Mouse (Mus musculus): ENCODE results near the gene Adarb2. TPM values are rescaled to one million over a fixed set of nuclear protein-coding genes. Genes with fewer than 3 reads are reported as not detected.

The Adarb2 gene
- total and polyA plus RNA-seq, 3 experiments: not detected

DNA sequence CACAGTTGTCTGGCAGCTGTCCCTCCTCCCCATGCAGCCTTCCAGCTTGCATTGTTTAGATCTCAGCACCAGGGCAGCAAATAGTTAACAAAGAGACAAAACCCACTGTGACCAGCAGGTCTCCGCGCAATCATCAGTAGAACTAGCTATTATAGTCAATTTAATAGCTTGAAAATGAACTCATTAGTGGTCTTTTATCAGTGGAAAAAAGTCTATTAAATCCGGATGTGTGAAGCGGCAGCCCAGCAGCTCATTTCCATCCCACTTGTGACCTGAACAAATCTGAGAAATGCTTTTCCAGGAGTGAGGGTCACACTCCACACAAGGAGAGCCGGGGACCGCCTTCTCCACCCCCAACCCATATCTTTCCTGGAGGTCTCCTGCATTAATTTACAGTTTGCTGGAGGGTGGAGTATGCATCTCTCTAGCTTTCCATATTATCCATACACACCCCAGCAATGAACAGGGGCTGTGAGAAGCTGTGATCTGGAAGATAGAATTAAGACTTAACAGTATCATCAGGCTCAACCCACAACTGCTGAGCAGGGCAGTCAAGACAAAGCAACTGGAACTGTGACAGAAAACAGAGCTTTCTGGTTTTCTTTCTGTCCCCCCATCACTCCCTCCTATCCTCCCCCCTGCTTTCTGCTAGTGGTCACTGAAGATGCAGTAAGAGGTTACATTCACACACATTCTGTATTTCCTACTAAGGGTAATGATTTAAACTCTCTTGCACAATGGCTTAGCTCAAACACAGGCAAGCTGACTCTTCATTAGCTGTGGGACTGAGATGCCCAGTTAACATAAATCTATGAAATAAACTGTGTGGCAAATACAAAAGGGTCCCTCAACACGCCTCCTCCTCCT is 131.2 kb downstream of the Adarb2 start:
- intact Hi-C loops (cut with DNase I): no loop called here
- Histone ChIP-seq H3K4me1 (ENCODE audit: control insufficient read depth, insufficient read depth, low read length) (no peaks in the 10 kb centered on the region), H3K4me3 (no peak overlapping the region), H3K36me3 (ENCODE audit: control insufficient read depth, insufficient read depth, low read length) (no peaks in the 10 kb centered on the region), H3K27me3 (ENCODE audit: control insufficient read depth, insufficient read depth, low read length) (no peaks in the 10 kb centered on the region), H3K79me2 (replicated peaks; ENCODE audit: control insufficient read depth, insufficient read depth, low read length) (no peaks in the 10 kb centered on the region), H3K27ac (no peak overlapping the region), H3K9ac (ENCODE audit: low read depth, low read length) (no peak overlapping the region)
- TF ChIP-seq CTCF (IDR thresholded peaks at IDR 0.05): no peak
- no peak for DNase-seq
- 47% methylated on average over 7 of the region's 7 CpGs for WGBS

GRCm38 (mm10) chr13:8334580-8334979 is 131.9 kb downstream of the Adarb2 start:
- Histone ChIP-seq H3K4me1 (ENCODE audit: control insufficient read depth, insufficient read depth, low read length) (no peaks in the 10 kb centered on the region), H3K9ac (ENCODE audit: low read depth, low read length) (no peak overlapping the region), H3K79me2 (replicated peaks; ENCODE audit: control insufficient read depth, insufficient read depth, low read length) (no peaks in the 10 kb centered on the region), H3K36me3 (ENCODE audit: control insufficient read depth, insufficient read depth, low read length) (no peaks in the 10 kb centered on the region), H3K4me3 (no peak overlapping the region), H3K27ac (no peak overlapping the region), H3K27me3 (ENCODE audit: control insufficient read depth, insufficient read depth, low read length) (no peaks in the 10 kb centered on the region)
- DNase-seq: no peak
- WGBS: 48% methylated on average over 4 of the region's 4 CpGs
- intact Hi-C loops (cut with DNase I): no loop called here
- TF ChIP-seq EP300 (IDR thresholded peaks at IDR 0.05; ENCODE audit: insufficient read depth, low read depth, low read length) (no peak), CTCF (IDR thresholded peaks at IDR 0.05) (no peak), POLR2A (IDR thresholded peaks at IDR 0.05; ENCODE audit: insufficient read depth, low read depth, low read length) (no peak)

DNA sequence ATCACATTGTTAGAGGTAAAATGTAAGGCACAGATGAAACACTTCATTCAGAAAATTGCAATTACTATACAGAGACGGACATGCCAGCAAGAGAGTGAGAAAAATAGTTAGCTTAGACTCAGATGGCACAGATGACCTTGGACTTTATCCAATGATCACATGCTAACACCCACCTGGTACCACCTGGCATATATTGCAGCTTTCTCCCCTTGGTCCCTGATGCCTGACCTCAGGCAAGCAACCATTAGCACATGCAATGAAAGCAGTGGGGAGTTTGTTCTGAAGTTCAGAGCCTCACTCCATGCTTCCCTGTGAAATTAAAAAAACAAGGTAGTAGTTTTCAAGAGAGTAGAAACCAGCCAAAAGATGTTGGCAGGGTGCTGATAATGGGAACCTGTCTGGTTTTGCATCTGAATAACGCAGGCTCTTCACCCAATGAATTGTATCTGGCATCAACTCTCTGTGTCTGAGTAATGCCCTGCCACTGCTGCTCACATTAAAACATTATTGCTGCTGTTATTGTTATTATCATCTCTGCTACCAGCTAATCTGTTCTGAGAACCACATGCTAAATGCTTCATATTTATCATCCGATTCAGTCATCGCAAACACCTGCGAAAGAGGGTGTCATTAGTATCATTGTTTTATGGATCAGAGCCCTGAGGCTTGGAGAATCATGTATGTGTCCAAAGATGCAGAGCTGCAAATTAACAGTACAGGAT is 138.6 kb downstream of the Adarb2 start:
- 75% methylated on average over 5 of the region's 5 CpGs for WGBS

GRCm38 (mm10) chr13:8347147-8347546 is 144.5 kb downstream of the Adarb2 start:
- H3K36me3 ChIP-seq (ENCODE audit: control insufficient read depth, insufficient read depth, low read length): no peaks in the 10 kb centered on the region
- TF ChIP-seq CTCF (IDR thresholded peaks at IDR 0.05) (no peak), EP300 (IDR thresholded peaks at IDR 0.05; ENCODE audit: insufficient read depth, low read depth, low read length) (no peak), POLR2A (IDR thresholded peaks at IDR 0.05; ENCODE audit: insufficient read depth, low read depth, low read length) (no peak)
- no peaks in the 10 kb centered on the region for H3K27me3 ChIP-seq (ENCODE audit: control insufficient read depth, insufficient read depth, low read length)
- H3K4me1 ChIP-seq (ENCODE audit: control insufficient read depth, insufficient read depth, low read length): no peaks in the 10 kb centered on the region
- intact Hi-C loops (cut with DNase I): no loop called here
- no peak overlapping the region for H3K9ac ChIP-seq (ENCODE audit: low read depth, low read length)
- no peak overlapping the region for H3K27ac ChIP-seq
- no peak for DNase-seq
- no peaks in the 10 kb centered on the region for H3K79me2 ChIP-seq (replicated peaks; ENCODE audit: control insufficient read depth, insufficient read depth, low read length)
- H3K4me3 ChIP-seq: no peak overlapping the region
- WGBS: 78% methylated on average over 7 of the region's 7 CpGs

More for the DNA sequence above, 138.6 kb downstream of the Adarb2 start:
- Histone ChIP-seq H3K27me3 (ENCODE audit: control insufficient read depth, insufficient read depth, low read length) (no peaks in the 10 kb centered on the region), H3K27ac (no peak overlapping the region), H3K36me3 (ENCODE audit: control insufficient read depth, insufficient read depth, low read length) (no peaks in the 10 kb centered on the region), H3K9ac (ENCODE audit: low read depth, low read length) (no peak overlapping the region), H3K79me2 (replicated peaks; ENCODE audit: control insufficient read depth, insufficient read depth, low read length) (no peaks in the 10 kb centered on the region), H3K4me3 (no peak overlapping the region), H3K4me1 (ENCODE audit: control insufficient read depth, insufficient read depth, low read length) (no peaks in the 10 kb centered on the region)
- no peak for DNase-seq
- intact Hi-C loops (cut with DNase I): loop anchor here (5.0 kb wide), 1 partner anchor 436 kb away; no protein-coding TSS in a partner anchor
- TF ChIP-seq EP300 (IDR thresholded peaks at IDR 0.05; ENCODE audit: insufficient read depth, low read depth, low read length): no peak

DNA sequence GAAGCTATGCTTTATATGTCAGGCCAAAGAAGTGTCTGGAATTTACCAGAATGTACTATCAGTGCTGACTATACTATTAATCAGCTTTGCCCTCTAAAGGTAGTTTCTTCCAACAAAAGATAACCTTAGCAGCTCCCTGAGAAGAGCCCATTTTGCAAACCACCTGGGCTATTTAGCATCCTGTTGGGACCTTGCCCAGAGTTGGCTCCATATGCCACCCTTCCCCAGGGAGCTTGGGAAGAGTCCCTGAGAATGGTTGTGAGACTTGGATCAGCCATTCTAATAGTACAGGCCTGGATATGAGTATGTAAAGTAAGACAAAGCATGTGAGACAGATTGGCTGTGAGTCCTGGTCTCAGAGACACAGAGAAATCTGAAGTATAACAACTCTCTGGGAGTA is 149.7 kb downstream of the Adarb2 start:
- Histone ChIP-seq H3K4me3 (no peak overlapping the region), H3K27me3 (ENCODE audit: control insufficient read depth, insufficient read depth, low read length) (no peaks in the 10 kb centered on the region), H3K79me2 (replicated peaks; ENCODE audit: control insufficient read depth, insufficient read depth, low read length) (no peaks in the 10 kb centered on the region), H3K27ac (no peak overlapping the region), H3K4me1 (ENCODE audit: control insufficient read depth, insufficient read depth, low read length) (no peaks in the 10 kb centered on the region), H3K36me3 (ENCODE audit: control insufficient read depth, insufficient read depth, low read length) (no peaks in the 10 kb centered on the region), H3K9ac (ENCODE audit: low read depth, low read length) (no peak overlapping the region)
- TF ChIP-seq CTCF (IDR thresholded peaks at IDR 0.05) (no peak), POLR2A (IDR thresholded peaks at IDR 0.05; ENCODE audit: insufficient read depth, low read depth, low read length) (no peak), EP300 (IDR thresholded peaks at IDR 0.05; ENCODE audit: insufficient read depth, low read depth, low read length) (no peak)
- intact Hi-C loops (cut with DNase I): no loop called here
- DNase-seq: no peak

GRCm38 (mm10) chr13:8352952-8353351 is 150.3 kb downstream of the Adarb2 start:
- Histone ChIP-seq H3K4me3 (no peak overlapping the region), H3K79me2 (replicated peaks; ENCODE audit: control insufficient read depth, insufficient read depth, low read length) (no peaks in the 10 kb centered on the region), H3K27ac (no peak overlapping the region), H3K4me1 (ENCODE audit: control insufficient read depth, insufficient read depth, low read length) (no peaks in the 10 kb centered on the region), H3K27me3 (ENCODE audit: control insufficient read depth, insufficient read depth, low read length) (no peaks in the 10 kb centered on the region), H3K9ac (ENCODE audit: low read depth, low read length) (no peak overlapping the region), H3K36me3 (ENCODE audit: control insufficient read depth, insufficient read depth, low read length) (no peaks in the 10 kb centered on the region)
- TF ChIP-seq POLR2A (IDR thresholded peaks at IDR 0.05; ENCODE audit: insufficient read depth, low read depth, low read length) (no peak), EP300 (IDR thresholded peaks at IDR 0.05; ENCODE audit: insufficient read depth, low read depth, low read length) (no peak), CTCF (IDR thresholded peaks at IDR 0.05) (no peak)
- intact Hi-C loops (cut with DNase I): no loop called here
- no peak for DNase-seq

Data from heart, adult 2 months (tissue).